Mouse (Mus musculus) kidney, adult 11 months (tissue): ENCODE results near the gene Sbf1.

Experiments used
- DNase-seq: peaks from one replicate; pipeline ENCODE4 v3.0.0; 2022

The Sbf1 gene

GRCm38 (mm10) chr15:89275497-89275896, 39.6 kb downstream of the Sbf1 start:
- DNase-seq: no peak

- no peak for DNase-seq
These were observed 50.6 kb downstream of the Sbf1 start for GRCm38 (mm10) chr15:89264485-89264884.

DNA sequence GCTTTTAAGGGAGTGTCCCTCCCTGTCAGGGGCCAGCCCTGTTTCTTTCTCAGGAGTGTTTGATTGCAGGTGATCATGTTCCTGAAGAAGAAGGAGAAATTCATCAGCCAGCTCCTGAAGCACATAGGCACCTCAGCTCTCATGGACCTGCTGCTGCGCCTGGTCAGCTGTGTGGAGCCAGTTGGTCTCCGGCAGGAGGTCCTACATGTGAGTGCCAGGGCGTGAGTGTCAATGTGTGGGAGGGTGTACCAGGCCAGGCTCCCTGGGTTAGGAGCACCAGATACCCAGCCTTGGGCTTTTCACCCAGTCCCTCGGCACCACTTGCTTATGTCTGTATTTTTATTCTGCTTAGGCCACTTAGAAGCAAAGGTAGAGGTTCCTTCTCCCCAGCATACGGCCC, 56.1 kb downstream of the Sbf1 start:
- no peak for DNase-seq

DNA sequence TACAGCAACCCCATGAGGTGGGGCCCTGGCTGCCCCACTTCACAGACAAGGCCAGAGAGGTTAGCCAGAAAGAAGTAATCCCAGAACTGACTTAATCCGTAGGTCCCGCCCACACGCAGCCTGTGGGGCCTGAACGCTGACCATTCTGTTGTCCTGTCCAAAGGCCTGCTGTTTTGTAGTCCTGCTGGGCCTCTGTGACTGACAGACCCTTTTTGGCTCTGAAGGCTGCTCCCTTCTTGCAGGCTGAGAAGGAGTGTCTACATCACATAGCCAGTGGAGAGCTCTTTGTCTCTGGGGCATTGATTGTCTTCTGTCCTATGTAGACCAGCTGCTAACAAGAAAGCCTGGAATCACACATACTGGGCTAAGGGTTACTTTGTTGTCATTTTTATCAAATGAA, 59.8 kb downstream of the Sbf1 start:
- no peak for DNase-seq

- DNase-seq: no peak
These were observed 66.0 kb downstream of the Sbf1 start for GRCm38 (mm10) chr15:89249063-89249462.

GRCm38 (mm10) chr15:89241025-89241424, 74.1 kb downstream of the Sbf1 start:
- DNase-seq: no peak

DNA sequence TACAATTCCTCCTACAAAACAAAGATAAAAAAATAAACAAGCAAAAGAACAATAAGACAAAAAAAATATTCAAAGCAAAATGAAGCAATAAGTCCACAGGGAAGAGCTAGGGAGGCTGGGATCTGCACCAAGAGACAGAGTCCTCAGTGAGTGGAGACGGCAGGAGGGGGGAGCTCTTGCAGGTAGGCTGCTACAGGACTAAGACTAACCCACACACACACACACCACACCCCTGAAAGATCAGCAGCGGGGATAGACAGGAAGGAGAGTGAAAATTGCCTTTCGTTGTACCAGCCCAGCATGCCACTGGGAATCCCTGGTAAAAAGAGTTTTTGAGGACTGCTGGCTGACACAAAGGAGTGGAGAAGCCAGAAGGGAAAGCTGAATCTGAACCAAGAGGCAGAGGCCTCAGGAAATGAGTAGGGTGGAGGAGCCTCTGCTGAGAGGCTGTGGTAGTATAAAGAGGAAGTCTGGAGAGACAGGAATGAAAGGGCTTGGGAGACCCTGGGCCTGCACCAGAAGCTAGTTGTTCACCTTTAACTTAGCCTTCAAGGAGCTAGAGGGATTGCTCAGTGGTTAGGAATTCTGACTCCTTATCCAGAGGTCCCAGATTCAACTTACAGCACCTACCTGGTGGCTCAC, 75.2 kb downstream of the Sbf1 start:
- no peak for DNase-seq
